Comparison of ENCODE assay signal across 14 mouse cellular contexts in genomic region chr4:138745884-138746283, GRCm38 (mm10). TPM values are rescaled to one million over a fixed set of nuclear protein-coding genes. Genes with fewer than 3 reads are reported as not detected.
DNase-seq lines count a peak whose midpoint lies in the region; ATAC-seq lines count a peak whose summit lies in the region.
"Had no signal": no experiment of that assay in that cellular context is flagged by ENCODE, and none has a peak within 500 bp of the region (broad histone marks: within the 10 kb centered on the region; RNA-seq: fewer than 3 reads in every experiment).

No protein-coding gene starts in this region.

- no peaks in the 10 kb centered on the region for H3K9me3 ChIP-seq in hindbrain, embryonic 10.5 days
- H3K9me3 ChIP-seq in hindbrain, embryonic 16.5 days (ENCODE audit: control insufficient read depth, low read length), result no peaks in the 10 kb centered on the region
- no peaks in the 10 kb centered on the region for H3K9me3 ChIP-seq in kidney, embryonic 14.5 days (ENCODE audit: control insufficient read depth, low read length)
- H3K9me3 ChIP-seq in forebrain, embryonic 15.5 days, result no peaks in the 10 kb centered on the region
- H3K9me3 ChIP-seq: lung, embryonic 15.5 days had no signal

- no peak overlapping the region for H3K4me3 ChIP-seq in hindbrain, embryonic 10.5 days
- H3K4me3 ChIP-seq in hindbrain, embryonic 16.5 days (ENCODE audit: low read length), result no peak overlapping the region
- no peak overlapping the region for H3K4me3 ChIP-seq in kidney, embryonic 14.5 days (ENCODE audit: low read length)
- no peak overlapping the region for H3K4me3 ChIP-seq in forebrain, embryonic 15.5 days
- H3K4me3 ChIP-seq: lung, embryonic 15.5 days had no signal

- no peaks in the 10 kb centered on the region for H3K36me3 ChIP-seq in hindbrain, embryonic 10.5 days
- no peaks in the 10 kb centered on the region for H3K36me3 ChIP-seq in hindbrain, embryonic 16.5 days (ENCODE audit: control insufficient read depth, insufficient read depth, low read length)
- no peaks in the 10 kb centered on the region for H3K36me3 ChIP-seq in kidney, embryonic 14.5 days (ENCODE audit: control insufficient read depth, insufficient read depth, low read length)
- no peaks in the 10 kb centered on the region for H3K36me3 ChIP-seq in forebrain, embryonic 15.5 days
- H3K36me3 ChIP-seq: lung, embryonic 15.5 days had no signal

- H3K9ac ChIP-seq in hindbrain, embryonic 16.5 days (ENCODE audit: low read depth, low read length), result no peak overlapping the region
- H3K9ac ChIP-seq in kidney, embryonic 14.5 days (ENCODE audit: low read depth, low read length), result no peak overlapping the region
- H3K9ac ChIP-seq in forebrain, embryonic 15.5 days (replicated peaks), result no peak overlapping the region
- H3K9ac ChIP-seq: lung, embryonic 15.5 days had no signal

- H3K27me3 ChIP-seq in hindbrain, embryonic 10.5 days (ENCODE audit: insufficient read depth, poor library complexity, severe bottlenecking), result peaks cover 4% of the 10 kb centered on the region; the same call in 1 of the 2 replicates
- no peaks in the 10 kb centered on the region for H3K27me3 ChIP-seq in hindbrain, embryonic 16.5 days (replicated peaks; ENCODE audit: control insufficient read depth, insufficient read depth, low read length)
- H3K27me3 ChIP-seq in kidney, embryonic 14.5 days (ENCODE audit: control insufficient read depth, insufficient read depth, low read length), result no peaks in the 10 kb centered on the region
- no peaks in the 10 kb centered on the region for H3K27me3 ChIP-seq in forebrain, embryonic 15.5 days
- H3K27me3 ChIP-seq: lung, embryonic 15.5 days had no signal

- no peak overlapping the region for H3K4me2 ChIP-seq in hindbrain, embryonic 16.5 days (ENCODE audit: low read length)
- H3K4me2 ChIP-seq in kidney, embryonic 14.5 days (replicated peaks; ENCODE audit: low read depth, low read length), result no peak overlapping the region
- H3K4me2 ChIP-seq in forebrain, embryonic 15.5 days (replicated peaks), result no peak overlapping the region
- H3K4me2 ChIP-seq: lung, embryonic 15.5 days had no signal

- peak overlapping the region; percentile 50; the same call in 1 of the 2 replicates for H3K27ac ChIP-seq in hindbrain, embryonic 10.5 days
- no peak overlapping the region for H3K27ac ChIP-seq in hindbrain, embryonic 16.5 days (ENCODE audit: low read depth, low read length)
- H3K27ac ChIP-seq in kidney, embryonic 14.5 days (ENCODE audit: low read depth, low read length), result no peak overlapping the region
- H3K27ac ChIP-seq in forebrain, embryonic 15.5 days (replicated peaks), result no peak overlapping the region
- H3K27ac ChIP-seq: lung, embryonic 15.5 days had no signal

- H3K4me1 ChIP-seq in hindbrain, embryonic 10.5 days (replicated peaks), result peaks cover 50% of the 10 kb centered on the region
- peaks cover 5% of the 10 kb centered on the region; the same call in 1 of the 2 replicates for H3K4me1 ChIP-seq in hindbrain, embryonic 16.5 days (ENCODE audit: control insufficient read depth, insufficient read depth, low read depth, low read length)
- H3K4me1 ChIP-seq in kidney, embryonic 14.5 days (ENCODE audit: control insufficient read depth, insufficient read depth, low read length), result peaks cover 6% of the 10 kb centered on the region; the same call in 1 of the 2 replicates
- peaks cover 4% of the 10 kb centered on the region; the same call in 1 of the 2 replicates for H3K4me1 ChIP-seq in forebrain, embryonic 15.5 days

- DNase-seq in hindbrain, embryonic 10.5 days (ENCODE audit: low spot score), result peak; percentile 49
- DNase-seq in ZHBTc4 (ENCODE audit: low read depth, low spot score), result peak; percentile 54
- DNase-seq in lung, postnatal 14 days, result peak; percentile 34
- no peak for DNase-seq in adrenal gland, adult (ENCODE audit: inconsistent age in 2 of 2, low spot score in 1 of 2)
- DNase-seq: cerebellum, adult 11-12 months; gastrocnemius, postnatal 25 days; right cerebral cortex, adult 18-20 months had no signal

- ATAC-seq in hindbrain, embryonic 16.5 days, result no peak
- peak; percentile 76 for ATAC-seq in kidney, embryonic 14.5 days (ENCODE audit: low FRiP score, low TSS enrichment)
- no peak for ATAC-seq in granulocyte monocyte progenitor cell, adult 5-6 weeks (replicated peaks; ENCODE audit: poor library complexity, severe bottlenecking)
- ATAC-seq in forebrain, embryonic 15.5 days (replicated peaks), result no peak
- ATAC-seq: CD4-positive, CD25-positive, alpha-beta regulatory T cell, adult 4 months had no signal

- 68% methylated on average over 4 of the region's 4 CpGs for WGBS in hindbrain, embryonic 10.5 days
- WGBS in hindbrain, embryonic 16.5 days, result 71% methylated on average over 4 of the region's 4 CpGs
- WGBS in kidney, embryonic 14.5 days, result 45% methylated on average over 4 of the region's 4 CpGs
- WGBS in forebrain, embryonic 15.5 days, result 80% methylated on average over 4 of the region's 4 CpGs

RNA-seq across cellular contexts. Expression of gene Ubxn10, which starts 8.9 kb away (rescaled TPM):
- polyA plus RNA-seq in hindbrain, embryonic 10.5 days (2016; fragmentation: Nextera tagmentation; extraction: Ambion mirVana), result 2.3 and 4.6 TPM in 2 replicates
- 4.5 and 5.2 TPM in 2 replicates for polyA plus RNA-seq in hindbrain, embryonic 16.5 days (2015; fragmentation: Nextera tagmentation; extraction: Ambion mirVana)
- 1.3 and 2.0 TPM in 2 replicates for polyA plus RNA-seq in kidney, embryonic 14.5 days (2014; fragmentation: Nextera tagmentation; extraction: Ambion mirVana)
- total RNA-seq in granulocyte monocyte progenitor cell, adult 5-6 weeks (2014; fragmentation: Nextera tagmentation), result not detected in 2 replicates
- not detected in 2 replicates for total RNA-seq in granulocyte monocyte progenitor cell, adult 5-6 weeks (2017)
- polyA plus RNA-seq in forebrain, embryonic 15.5 days (2015; fragmentation: Nextera tagmentation; extraction: Ambion mirVana), result 2.0 and 3.2 TPM in 2 replicates
- total RNA-seq: hematopoietic stem cell, adult 5-6 weeks had no signal
- polyA plus RNA-seq: CD4-positive, CD25-positive, alpha-beta regulatory T cell, adult 4 months had no signal

RNA-seq across cellular contexts. Expression of gene Pla2g2f, which starts 11.5 kb away (rescaled TPM):
- polyA plus RNA-seq in hindbrain, embryonic 10.5 days (2016; fragmentation: Nextera tagmentation; extraction: Ambion mirVana), result 0.84 and 1.2 TPM in 2 replicates
- polyA plus RNA-seq in hindbrain, embryonic 16.5 days (2015; fragmentation: Nextera tagmentation; extraction: Ambion mirVana), result 0.06 TPM in 1 of 2 replicates, not detected in the other
- polyA plus RNA-seq in kidney, embryonic 14.5 days (2014; fragmentation: Nextera tagmentation; extraction: Ambion mirVana), result not detected in 2 replicates
- total RNA-seq in granulocyte monocyte progenitor cell, adult 5-6 weeks (2014; fragmentation: Nextera tagmentation), result not detected in 2 replicates
- total RNA-seq in granulocyte monocyte progenitor cell, adult 5-6 weeks (2017), result not detected in 2 replicates
- polyA plus RNA-seq in forebrain, embryonic 15.5 days (2015; fragmentation: Nextera tagmentation; extraction: Ambion mirVana), result 0.08 TPM in 1 of 2 replicates, not detected in the other
- total RNA-seq: gastrocnemius, postnatal 25 days; hematopoietic stem cell, adult 5-6 weeks had no signal
- polyA plus RNA-seq: CD4-positive, CD25-positive, alpha-beta regulatory T cell, adult 4 months; lung, embryonic 15.5 days had no signal

RNA-seq across cellular contexts. Expression of gene Pla2g2c, which starts 21.3 kb away (rescaled TPM):
- 0.89 and 0.95 TPM in 2 replicates for polyA plus RNA-seq in hindbrain, embryonic 10.5 days (2016; fragmentation: Nextera tagmentation; extraction: Ambion mirVana)
- 0.35 and 0.36 TPM in 2 replicates for polyA plus RNA-seq in hindbrain, embryonic 16.5 days (2015; fragmentation: Nextera tagmentation; extraction: Ambion mirVana)
- polyA plus RNA-seq in kidney, embryonic 14.5 days (2014; fragmentation: Nextera tagmentation; extraction: Ambion mirVana), result 0.46 and 0.81 TPM in 2 replicates
- not detected in 2 replicates for total RNA-seq in granulocyte monocyte progenitor cell, adult 5-6 weeks (2014; fragmentation: Nextera tagmentation)
- total RNA-seq in granulocyte monocyte progenitor cell, adult 5-6 weeks (2017), result not detected in 2 replicates
- 0.34 TPM in 1 of 2 replicates, not detected in the other for polyA plus RNA-seq in forebrain, embryonic 15.5 days (2015; fragmentation: Nextera tagmentation; extraction: Ambion mirVana)
- total RNA-seq: gastrocnemius, postnatal 25 days; hematopoietic stem cell, adult 5-6 weeks had no signal
- polyA plus RNA-seq: CD4-positive, CD25-positive, alpha-beta regulatory T cell, adult 4 months had no signal

RNA-seq across cellular contexts. Expression of gene Pla2g2d, which starts 29.7 kb away (rescaled TPM):
- polyA plus RNA-seq in hindbrain, embryonic 10.5 days (2016; fragmentation: Nextera tagmentation; extraction: Ambion mirVana), result 1.0 and 1.4 TPM in 2 replicates
- 0.61 and 0.76 TPM in 2 replicates for polyA plus RNA-seq in hindbrain, embryonic 16.5 days (2015; fragmentation: Nextera tagmentation; extraction: Ambion mirVana)
- polyA plus RNA-seq in kidney, embryonic 14.5 days (2014; fragmentation: Nextera tagmentation; extraction: Ambion mirVana), result not detected in 2 replicates
- not detected in 2 replicates for total RNA-seq in granulocyte monocyte progenitor cell, adult 5-6 weeks (2014; fragmentation: Nextera tagmentation)
- not detected in 2 replicates for total RNA-seq in granulocyte monocyte progenitor cell, adult 5-6 weeks (2017)
- polyA plus RNA-seq in forebrain, embryonic 15.5 days (2015; fragmentation: Nextera tagmentation; extraction: Ambion mirVana), result not detected in 2 replicates
- total RNA-seq: hematopoietic stem cell, adult 5-6 weeks had no signal
- polyA plus RNA-seq: lung, embryonic 15.5 days had no signal

Comparison
In these comparisons a context has a peak if more than half of its experiments do, and no peak if none do; other contexts are left out.
1. DNase-seq: peak in hindbrain, embryonic 10.5 days (single experiment), ZHBTc4 (single experiment) and lung, postnatal 14 days (single experiment); none in adrenal gland, adult (0 of 2).